Mouse (Mus musculus) kidney, postnatal 4 days (tissue): ENCODE measurements around the gene BB287469.
"Not testable (repeated sequence)": the region's sequence is repeated elsewhere in the genome, so short reads cannot be mapped to it uniquely, and the experiment has no call there.

ENCODE experiments used
- DNase-seq, 2 experiments: peaks; one replicate each; pipeline ENCODE4 v3.0.0; 2021; ENCODE audit warnings: mixed read lengths in 2 of 2

The BB287469 gene

GRCm38 (mm10) chr12:87816277-87816676, at the start of gene BB287469:
TSS of gene BB287469 (plus strand) at chr12:87816577.
- DNase-seq = not testable (repeated sequence)

GRCm38 (mm10) chr12:87775655-87776054, 40.7 kb upstream of the BB287469 start, which contains the start of gene Gm21319:
TSS of gene Gm21319 (minus strand) at chr12:87775755.
- not testable (repeated sequence) for DNase-seq

GRCm38 (mm10) chr12:87795212-87795611, 21.2 kb upstream of the BB287469 start, which contains the start of gene Gm21936:
TSS of gene Gm21936 (plus strand) at chr12:87795512.
- DNase-seq = not testable (repeated sequence)

GRCm38 (mm10) chr12:87797971-87798370, 18.4 kb upstream of the BB287469 start:
- not testable (repeated sequence) for DNase-seq

GRCm38 (mm10) chr12:87842239-87842638, 25.9 kb downstream of the BB287469 start, which contains the start of gene Gm2001:
TSS of gene Gm2001 (minus strand) at chr12:87842339.
- not testable (repeated sequence) for DNase-seq

- not testable (repeated sequence) for DNase-seq
Observed at GRCm38 (mm10) chr12:87850657-87851056, 34.3 kb downstream of the BB287469 start.

- DNase-seq = not testable (repeated sequence)
Observed at GRCm38 (mm10) chr12:87856067-87856466, 39.7 kb downstream of the BB287469 start.

- DNase-seq = peak; percentile 2 to 4
Observed at GRCm38 (mm10) chr12:87861740-87862692, 45.6 kb downstream of the BB287469 start.

GRCm38 (mm10) chr12:87863638-87864037, 47.3 kb downstream of the BB287469 start:
- DNase-seq = not testable (repeated sequence)

GRCm38 (mm10) chr12:87864048-87864447, 47.7 kb downstream of the BB287469 start:
- not testable (repeated sequence) for DNase-seq
